Mouse (Mus musculus) MEL (cell line): ENCODE results near the gene E2f3. TPM values are rescaled to one million over a fixed set of nuclear protein-coding genes. Genes with fewer than 3 reads are reported as not detected.
A peak's percentile ranks its signal among the peaks of the same experiment; 100 is the strongest.

Experiments
- DNase-seq: peaks from one replicate; pipeline ENCODE4 v3.0.0; 2011; ENCODE audit warnings: low read depth, low spot score
- H3K27ac ChIP-seq: 2 replicates; pipeline ENCODE4 v1.5.1; 2012; ENCODE audit warnings: low read depth, mild to moderate bottlenecking, control low read depth, low read length, moderate library complexity; ENCODE audit not compliant: control insufficient read depth
- H3K27me3 ChIP-seq, 2 experiments: fragments of 150-350 bp in 1 of 2; sonication (generic) in 1 of 2; 2 replicates each; pipeline ENCODE4 v1.6.1; 2012; ENCODE audit warnings: low read length in 2 of 2, mild to moderate bottlenecking in 2 of 2, improper control_type of control experiment in 1 of 2, moderate library complexity in 1 of 2; ENCODE audit not compliant: insufficient read depth in 2 of 2, control insufficient read depth in 1 of 2
- H3K36me3 ChIP-seq, 2 experiments: 2 replicates each; pipeline ENCODE4 v1.6.1; 2012 to 2014; ENCODE audit warnings: low read length in 2 of 2, improper control_type of control experiment in 1 of 2, inconsistent platforms in 1 of 2, mild to moderate bottlenecking in 1 of 2; ENCODE audit not compliant: insufficient read depth in 2 of 2, control insufficient read depth in 1 of 2
- H3K4me1 ChIP-seq, 2 experiments: fragments of 150-350 bp in 1 of 2; sonication (generic) in 1 of 2; 2 replicates each; pipeline ENCODE4 v1.6.1; 2012; ENCODE audit warnings: low read length in 2 of 2, improper control_type of control experiment in 1 of 2, mild to moderate bottlenecking in 1 of 2; ENCODE audit not compliant: insufficient read depth in 2 of 2, control insufficient read depth in 1 of 2
- H3K4me3 ChIP-seq, 2 experiments: fragments of 150-350 bp in 1 of 2; sonication (generic) in 1 of 2; 2 replicates each; pipeline ENCODE4 v1.5.1; 2012; ENCODE audit warnings: low read depth in 2 of 2, low read length in 2 of 2, mild to moderate bottlenecking in 2 of 2, moderate library complexity in 2 of 2, control low read depth in 1 of 2, improper control_type of control experiment in 1 of 2; ENCODE audit not compliant: control insufficient read depth in 1 of 2, insufficient read depth in 1 of 2
- H3K79me2 ChIP-seq: 2 replicates; pipeline ENCODE4 v1.6.1; 2012; ENCODE audit warnings: mild to moderate bottlenecking, low read length, moderate library complexity; ENCODE audit not compliant: control insufficient read depth, poor library complexity, insufficient read depth
- H3K9ac ChIP-seq: 2 replicates; pipeline ENCODE4 v1.6.1; 2012; ENCODE audit warnings: low read depth, mild to moderate bottlenecking, control low read depth, low read length, moderate library complexity; ENCODE audit not compliant: control insufficient read depth, poor library complexity, severe bottlenecking
- H3K9me3 ChIP-seq: fragments of 150-350 bp; sonication (generic); replicated peaks from 2 replicates; pipeline ENCODE4 v1.6.1; 2012; ENCODE audit warnings: mild to moderate bottlenecking, low read length, improper control_type of control experiment, moderate library complexity; ENCODE audit not compliant: insufficient read depth
- CHD1 ChIP-seq: IDR thresholded peaks from 2 replicates; pipeline ENCODE4 v1.6.1; 2012; ENCODE audit warnings: low read depth, mild to moderate bottlenecking, inconsistent platforms, low read length, improper control_type of control experiment
- CTCF ChIP-seq, 3 experiments: IDR thresholded peaks in 2 of 3; conservative IDR thresholded peaks in 1 of 3; 2 replicates each; pipeline ENCODE4 v1.5.1; 2011 to 2012; ENCODE audit warnings: low read length in 3 of 3, low read depth in 2 of 3, mild to moderate bottlenecking in 2 of 3, improper control_type of control experiment in 1 of 3, inconsistent platforms in 1 of 3, mixed read lengths in 1 of 3, moderate library complexity in 1 of 3; ENCODE audit not compliant: control insufficient read depth in 1 of 3, insufficient read depth in 1 of 3, poor library complexity in 1 of 3, severe bottlenecking in 1 of 3
- E2F4 ChIP-seq: IDR thresholded peaks from 2 replicates; pipeline ENCODE4 v1.6.1; 2011; ENCODE audit warnings: low read depth, low read length, improper control_type of control experiment, borderline replicate concordance
- JUND ChIP-seq: IDR thresholded peaks from 2 replicates; pipeline ENCODE4 v1.6.1; 2011; ENCODE audit warnings: low read depth, mild to moderate bottlenecking, improper control_type of control experiment, low read length
- MAX ChIP-seq: IDR thresholded peaks from 2 replicates; pipeline ENCODE4 v1.6.1; 2011; ENCODE audit warnings: low read length, improper control_type of control experiment
- POLR2A ChIP-seq, 2 experiments: IDR thresholded peaks; 2 replicates each; pipeline ENCODE4 v1.6.1; 2011 to 2012; ENCODE audit warnings: low read length in 2 of 2, mild to moderate bottlenecking in 2 of 2, control low read depth in 1 of 2, improper control_type of control experiment in 1 of 2, low read depth in 1 of 2, moderate library complexity in 1 of 2; ENCODE audit not compliant: control insufficient read depth in 1 of 2, insufficient read depth in 1 of 2, poor library complexity in 1 of 2
- POLR2AphosphoS2 ChIP-seq: IDR thresholded peaks from 2 replicates; pipeline ENCODE4 v1.6.1; 2011; ENCODE audit warnings: low read length, improper control_type of control experiment
- RAD21 ChIP-seq: IDR thresholded peaks from 2 replicates; pipeline ENCODE4 v1.6.1; 2011; ENCODE audit warnings: mild to moderate bottlenecking, low read depth, low read length, improper control_type of control experiment
- SIN3A ChIP-seq: IDR thresholded peaks from 2 replicates; pipeline ENCODE4 v1.6.1; 2012; ENCODE audit warnings: low read length, improper control_type of control experiment, inconsistent platforms
- TAL1 ChIP-seq: IDR thresholded peaks from 2 replicates; pipeline ENCODE4 v1.6.1; 2012; ENCODE audit warnings: mild to moderate bottlenecking, inconsistent platforms, low read length, moderate library complexity, mixed read lengths
- TBP ChIP-seq: IDR thresholded peaks from 2 replicates; pipeline ENCODE4 v1.8.0; 2011; ENCODE audit warnings: low read depth, low read length, improper control_type of control experiment
- USF1 ChIP-seq: IDR thresholded peaks from 2 replicates; pipeline ENCODE4 v1.6.1; 2014; ENCODE audit warnings: low read depth, mild to moderate bottlenecking, inconsistent platforms, low read length, improper control_type of control experiment, moderate library complexity
- ZMIZ1 ChIP-seq: IDR thresholded peaks from 2 replicates; pipeline ENCODE4 v1.6.1; 2012; ENCODE audit warnings: low read depth, mild to moderate bottlenecking, inconsistent platforms, low read length, improper control_type of control experiment, moderate library complexity
- polyA plus RNA-seq, 2 experiments: library from polyadenylated mRNA; stranded (reverse) in 1 of 2; unstranded in 1 of 2; fragments of >175 nt in 1 of 2; fragments of >200 nt in 1 of 2; gene quantifications; 2 replicates each; pipeline versions ENCODE4 v1.2.1 to v1.2.4; 2012; ENCODE audit warnings: low replicate concordance in 2 of 2, low read depth in 1 of 2; ENCODE audit not compliant: insufficient read length in 2 of 2, insufficient read depth in 1 of 2, missing spikeins in 1 of 2
- total RNA-seq: library from RNA; depleted of rRNA; stranded (reverse); fragments of 300-350 nt; gene quantifications from 2 replicates; pipeline ENCODE4 v1.2.3, GENCODE M21; 2012

E2f3 gene
- total and polyA plus RNA-seq, 3 experiments: 12.8 to 20.0 TPM; not detected in 1

GRCm38 (mm10) chr13:29977358-29977757 lies 8.5 kb downstream of the E2f3 start:
- H3K4me3 ChIP-seq: no peak overlapping the region
- no peak overlapping the region for H3K9ac ChIP-seq
- H3K36me3 ChIP-seq: peaks cover 2 to 28% of the 10 kb centered on the region in 2 experiments
- TF ChIP-seq TBP (no peak), POLR2AphosphoS2 (no peak), MAX (no peak)
- H3K27me3 ChIP-seq: no peaks in the 10 kb centered on the region
- H3K4me1 ChIP-seq: peaks cover 14 to 27% of the 10 kb centered on the region in 2 experiments; a peak in 3 of 4 replicates
- no peaks in the 10 kb centered on the region for H3K9me3 ChIP-seq
- H3K79me2 ChIP-seq: peaks cover 94% of the 10 kb centered on the region
- no peak for DNase-seq
- H3K27ac ChIP-seq: no peak overlapping the region

DNA sequence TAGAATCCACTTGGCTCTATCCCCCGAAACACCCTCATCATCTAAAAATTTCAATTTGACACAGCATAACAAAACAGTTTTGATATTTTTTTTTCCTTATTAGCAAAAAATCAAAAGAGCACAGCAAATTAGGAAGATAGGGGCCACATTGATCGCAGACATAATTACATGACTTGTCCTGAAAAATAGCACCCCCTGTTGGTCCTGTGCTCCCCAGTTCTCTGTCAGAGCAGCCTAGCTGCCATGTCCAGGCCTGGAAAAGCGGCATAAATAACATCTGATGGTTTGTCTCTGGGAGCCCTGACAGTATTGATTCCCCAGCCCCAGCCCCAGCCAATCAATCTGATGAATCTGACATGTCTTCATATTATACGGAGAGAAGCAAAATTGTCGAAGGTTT lies 11.8 kb downstream of the E2f3 start:
- TF ChIP-seq CTCF (IDR thresholded peaks at IDR 0.05 in 2 of 3, conservative IDR thresholded peaks at IDR 0.05 in 1 of 3; ENCODE audit: control insufficient read depth in 1 of 3, insufficient read depth in 1 of 3, low read depth in 2 of 3, low read length in 3 of 3, poor library complexity in 1 of 3, severe bottlenecking in 1 of 3) (peak; percentile 8 to 37 (median 18); a peak in 3 of 6 replicates), SIN3A (no peak)
- Histone ChIP-seq H3K4me3 (no peak overlapping the region), H3K9me3 (no peaks in the 10 kb centered on the region), H3K4me1 (peaks cover 2 to 18% of the 10 kb centered on the region in 2 experiments; a peak in 3 of 4 replicates), H3K9ac (no peak overlapping the region), H3K36me3 (peaks cover 2 to 16% of the 10 kb centered on the region in 2 experiments), H3K27ac (no peak overlapping the region), H3K27me3 (no peaks in the 10 kb centered on the region), H3K79me2 (peaks cover 89% of the 10 kb centered on the region)
- DNase-seq: peak; percentile 24

DNA sequence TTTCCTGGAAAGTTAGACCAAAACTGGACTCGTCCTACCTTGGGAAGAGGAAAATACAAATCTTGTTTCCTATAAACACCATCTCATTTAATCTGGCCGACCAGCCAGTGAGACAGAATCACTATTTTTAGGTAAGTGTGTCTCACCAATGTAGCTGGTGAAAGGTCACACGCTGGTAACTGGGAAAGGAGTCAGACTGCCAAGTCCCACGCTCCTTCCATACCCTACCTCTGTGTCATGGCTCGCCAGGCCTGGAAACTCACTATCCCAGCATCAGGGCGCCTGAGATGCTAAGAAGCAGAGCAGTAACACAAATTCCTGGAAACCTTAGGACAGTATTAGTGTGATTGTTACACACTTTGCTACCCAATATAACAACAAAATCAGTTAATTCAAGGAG lies 12.3 kb downstream of the E2f3 start:
- TF ChIP-seq JUND: no peak
- Histone ChIP-seq H3K4me3 (no peak overlapping the region), H3K27ac (no peak overlapping the region), H3K9me3 (no peaks in the 10 kb centered on the region), H3K9ac (no peak overlapping the region), H3K27me3 (no peaks in the 10 kb centered on the region), H3K79me2 (peaks cover 88% of the 10 kb centered on the region), H3K4me1 (peaks cover 5 to 18% of the 10 kb centered on the region in 2 experiments), H3K36me3 (peaks cover 2 to 19% of the 10 kb centered on the region in 2 experiments)
- no peak for DNase-seq

GRCm38 (mm10) chr13:29970333-29970732 lies 15.5 kb downstream of the E2f3 start:
- Histone ChIP-seq H3K36me3 (peaks cover 5 to 19% of the 10 kb centered on the region in 2 experiments), H3K4me1 (peaks cover 8 to 16% of the 10 kb centered on the region in 2 experiments), H3K9me3 (no peaks in the 10 kb centered on the region), H3K9ac (no peak overlapping the region), H3K27me3 (no peaks in the 10 kb centered on the region), H3K79me2 (peaks cover 80% of the 10 kb centered on the region), H3K4me3 (no peak overlapping the region), H3K27ac (no peak overlapping the region)
- DNase-seq: peak; percentile 20
- no peak for TF ChIP-seq POLR2A (IDR thresholded peaks at IDR 0.05; ENCODE audit: control insufficient read depth in 1 of 2, insufficient read depth in 1 of 2, low read depth in 1 of 2, low read length in 2 of 2, poor library complexity in 1 of 2)
- TF ChIP-seq USF1: no peak
- no peak for TF ChIP-seq RAD21
- no peak for TF ChIP-seq TAL1
- TF ChIP-seq CHD1: no peak
- no peak for TF ChIP-seq E2F4
- TF ChIP-seq ZMIZ1: no peak
- no peak for TF ChIP-seq MAX
